Mouse (Mus musculus) adipocyte (in vitro differentiated cells): ENCODE measurements around the gene Aaas.
"Not testable (repeated sequence)": the region's sequence is repeated elsewhere in the genome, so short reads cannot be mapped to it uniquely, and the experiment has no call there.

ENCODE experiments used
- DNase-seq: peaks from one replicate; pipeline ENCODE4 v3.0.0-alpha.2; 2016; ENCODE audit warnings: low spot score

Gene Aaas

GRCm38 (mm10) chr15:102356501-102357325 is 6.1 kb upstream of the Aaas start:
- no peak for DNase-seq

- DNase-seq: no peak
Measured at GRCm38 (mm10) chr15:102355871-102356441, 5.4 kb upstream of the Aaas start.

- DNase-seq: no peak
Measured at GRCm38 (mm10) chr15:102355134-102355870, 4.7 kb upstream of the Aaas start.

GRCm38 (mm10) chr15:102353986-102354385 is 3.4 kb upstream of the Aaas start:
- no peak for DNase-seq

- DNase-seq: no peak
Measured at GRCm38 (mm10) chr15:102352177-102352576, 1.6 kb upstream of the Aaas start.

- no peak for DNase-seq
Measured at GRCm38 (mm10) chr15:102350942-102351291, 346 bp upstream of the Aaas start.

GRCm38 (mm10) chr15:102346444-102346843 is 4.1 kb downstream of the Aaas start:
- DNase-seq: peak; percentile 48

GRCm38 (mm10) chr15:102344490-102344889 is 6.1 kb downstream of the Aaas start:
- no peak for DNase-seq

GRCm38 (mm10) chr15:102341580-102341979 is 9.0 kb downstream of the Aaas start:
- peak; percentile 65 for DNase-seq

GRCm38 (mm10) chr15:102339612-102340011 is 11.0 kb downstream of the Aaas start:
- DNase-seq: no peak

- DNase-seq: no peak
Measured at GRCm38 (mm10) chr15:102336946-102337345, 13.6 kb downstream of the Aaas start.

GRCm38 (mm10) chr15:102335925-102336324 is 14.6 kb downstream of the Aaas start:
- not testable (repeated sequence) for DNase-seq

- no peak for DNase-seq
Measured at GRCm38 (mm10) chr15:102335254-102335653, 15.3 kb downstream of the Aaas start.

- DNase-seq: peak; percentile 91
Measured at GRCm38 (mm10) chr15:102331610-102332015, 19.0 kb downstream of the Aaas start, which contains the start of gene Myg1. Gene Myg1, plus strand, starts transcription at chr15:102331709.

GRCm38 (mm10) chr15:102326892-102327291 is 23.7 kb downstream of the Aaas start:
- DNase-seq: no peak

- DNase-seq: peak; percentile 87
Measured at GRCm38 (mm10) chr15:102326022-102326576, 24.5 kb downstream of the Aaas start, which contains the start of gene Pfdn5. Gene Pfdn5, plus strand, starts transcription at chr15:102326116.

- DNase-seq: peak; percentile 51
Measured at GRCm38 (mm10) chr15:102324654-102325473, 25.7 kb downstream of the Aaas start.

- DNase-seq: peak; percentile 67
Measured at GRCm38 (mm10) chr15:102316263-102316662, 34.3 kb downstream of the Aaas start.

GRCm38 (mm10) chr15:102315292-102315691 is 35.3 kb downstream of the Aaas start:
- DNase-seq: no peak

GRCm38 (mm10) chr15:102311489-102311888 is 39.1 kb downstream of the Aaas start:
- no peak for DNase-seq

GRCm38 (mm10) chr15:102310074-102310845 is 40.3 kb downstream of the Aaas start:
- peak; percentile 41 for DNase-seq
